Mouse (Mus musculus) embryonic facial prominence, embryonic 11.5 days (tissue): ENCODE results near the gene Tfam. TPM values are rescaled to one million over a fixed set of nuclear protein-coding genes. Genes with fewer than 3 reads are reported as not detected.

ENCODE experiments used
- ATAC-seq: fragments of 200-750 bp; cut with Nextera tagmentation; replicated peaks from 2 replicates; pipeline ENCODE4 v1.8.0; 2017; ENCODE audit warnings: low read depth; ENCODE audit not compliant: insufficient number of reproducible peaks, low FRiP score, low TSS enrichment
- DNase-seq: peaks from one replicate; pipeline ENCODE4 v3.0.0-alpha.2; 2015; ENCODE audit warnings: low spot score
- H3K27ac ChIP-seq: fragments of 300-500 bp; sonication (generic); replicated peaks from 2 replicates; pipeline ENCODE4 v1.5.1; 2014; ENCODE audit warnings: mild to moderate bottlenecking, low read depth, low read length, control low read depth
- H3K27me3 ChIP-seq: fragments of 300-500 bp; sonication (generic); 2 replicates; pipeline ENCODE4 v1.6.1; 2014; ENCODE audit warnings: mild to moderate bottlenecking, low read length, moderate library complexity, mixed read lengths; ENCODE audit not compliant: control insufficient read depth, insufficient read depth
- H3K36me3 ChIP-seq: fragments of 300-500 bp; sonication (generic); replicated peaks from 2 replicates; pipeline ENCODE4 v1.6.1; 2014; ENCODE audit warnings: low read depth, mild to moderate bottlenecking, low read length, moderate library complexity, mixed read lengths; ENCODE audit not compliant: control insufficient read depth, insufficient read depth
- H3K4me1 ChIP-seq: fragments of 300-500 bp; sonication (generic); 2 replicates; pipeline ENCODE4 v1.6.1; 2014; ENCODE audit warnings: low read length, mixed read lengths; ENCODE audit not compliant: control insufficient read depth, insufficient read depth
- H3K4me2 ChIP-seq: fragments of 300-500 bp; sonication (generic); 2 replicates; pipeline ENCODE4 v1.6.1; 2014; ENCODE audit warnings: low read depth, mild to moderate bottlenecking, control low read depth, low read length, moderate library complexity
- H3K4me3 ChIP-seq: fragments of 300-500 bp; sonication (generic); 2 replicates; pipeline ENCODE4 v1.5.1; 2014; ENCODE audit warnings: low read depth, low read length, control low read depth
- H3K9ac ChIP-seq: fragments of 300-500 bp; sonication (generic); replicated peaks from 2 replicates; pipeline ENCODE4 v1.6.1; 2014; ENCODE audit warnings: mild to moderate bottlenecking, control low read depth, low read length
- H3K9me3 ChIP-seq: fragments of 300-500 bp; sonication (generic); replicated peaks from 2 replicates; pipeline ENCODE4 v1.6.1; 2016; ENCODE audit warnings: mild to moderate bottlenecking, low read length, inconsistent platforms, mixed read lengths; ENCODE audit not compliant: control insufficient read depth
- WGBS: fragments of 180-500 bp; shearing (Covaris S2); extraction: QIAGEN DNeasy Blood & Tissue Kit; methylation state at CpG from one replicate; pipeline ENCODE4 v1.1.7; 2014; 5-methylcytosine and 5-hydroxymethylcytosine counted together
- polyA plus RNA-seq: library from polyadenylated mRNA; unstranded; fragments of >200 nt; fragmentation: Nextera tagmentation; extraction: Ambion mirVana; gene quantifications from 2 replicates; pipeline ENCODE4 v1.2.1, GENCODE M21; 2014

The Tfam gene
- polyA plus RNA-seq, 1 experiment from 2014 or later: 125 TPM

DNA sequence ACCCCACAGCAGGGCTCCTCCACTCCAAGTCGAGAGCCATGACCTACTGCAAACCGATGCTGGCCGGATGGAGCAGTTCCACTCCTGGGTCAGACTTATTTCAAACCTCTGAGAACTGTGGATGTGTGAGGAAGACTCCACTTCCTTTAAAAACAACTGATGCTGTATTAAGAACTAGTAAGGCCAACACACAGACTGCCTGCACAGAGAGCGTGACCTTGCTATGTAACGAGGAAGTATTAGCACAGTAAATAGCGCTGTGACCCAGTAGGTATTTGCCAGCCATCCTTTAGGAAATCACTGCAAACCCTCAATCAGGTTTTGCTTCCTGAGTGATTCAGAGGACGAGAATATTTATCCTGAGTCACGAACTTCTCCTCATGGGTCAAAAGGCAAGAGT, 23.6 kb upstream of the Tfam start:
- ATAC-seq (no peak), DNase-seq (no peak)
- H3K4me3 ChIP-seq: no peak overlapping the region
- H3K27ac ChIP-seq: no peak overlapping the region
- H3K4me2 ChIP-seq: no peak overlapping the region
- no peaks in the 10 kb centered on the region for H3K9me3 ChIP-seq
- H3K27me3 ChIP-seq: no peaks in the 10 kb centered on the region
- H3K9ac ChIP-seq: no peak overlapping the region
- WGBS: 88% methylated on average over 8 of the region's 8 CpGs
- H3K36me3 ChIP-seq: peaks cover 2% of the 10 kb centered on the region; the same call in 1 of the 2 replicates
- no peaks in the 10 kb centered on the region for H3K4me1 ChIP-seq

DNA sequence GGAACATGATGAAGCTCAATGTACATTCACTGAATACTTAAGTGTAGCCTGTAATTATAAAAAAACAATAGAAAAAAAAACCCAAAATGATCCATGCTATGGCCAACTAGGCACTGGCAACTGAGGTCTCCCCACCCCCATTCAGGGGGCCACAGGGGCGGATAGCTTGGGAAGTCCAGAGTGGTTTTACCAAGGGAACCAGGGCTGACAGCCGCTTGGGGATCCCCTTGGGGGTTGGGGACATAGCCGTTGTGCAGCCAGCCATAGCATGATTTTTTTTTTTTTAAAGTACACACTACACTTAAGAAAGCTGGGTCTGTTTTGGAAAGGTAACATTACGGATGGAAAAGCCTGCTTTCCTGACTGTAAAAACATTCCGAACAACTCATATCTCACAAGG, 20.9 kb upstream of the Tfam start:
- H3K4me1 ChIP-seq: no peaks in the 10 kb centered on the region
- DNase-seq (no peak), ATAC-seq (no peak)
- no peak overlapping the region for H3K4me3 ChIP-seq
- H3K9ac ChIP-seq: no peak overlapping the region
- WGBS: 73% methylated on average over 5 of the region's 5 CpGs
- H3K27ac ChIP-seq: no peak overlapping the region
- H3K27me3 ChIP-seq: no peaks in the 10 kb centered on the region
- H3K36me3 ChIP-seq: peaks cover 2% of the 10 kb centered on the region; the same call in 1 of the 2 replicates
- no peak overlapping the region for H3K4me2 ChIP-seq
- no peaks in the 10 kb centered on the region for H3K9me3 ChIP-seq

DNA sequence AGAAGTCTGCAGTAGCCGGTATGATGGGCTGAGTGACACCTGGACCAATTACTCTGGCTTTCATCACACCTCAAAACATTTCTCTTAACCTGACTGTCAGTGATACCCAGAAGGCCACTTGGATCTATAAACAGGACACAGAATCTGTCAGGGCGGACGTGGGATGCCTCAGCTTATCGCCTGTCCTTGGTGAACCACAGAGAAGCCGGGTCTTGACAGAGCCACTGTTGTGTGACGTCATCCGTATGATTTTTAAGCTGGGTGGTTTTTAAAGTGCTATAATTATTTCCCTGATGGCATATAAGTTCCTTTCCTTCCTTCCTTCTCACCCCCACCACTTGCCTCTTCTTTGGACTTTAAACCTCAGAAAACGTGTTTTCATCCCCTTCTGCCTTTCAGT, 20.4 kb upstream of the Tfam start:
- H3K36me3 ChIP-seq: peaks cover 2% of the 10 kb centered on the region; the same call in 1 of the 2 replicates
- H3K27ac ChIP-seq: no peak overlapping the region
- H3K9ac ChIP-seq: no peak overlapping the region
- H3K9me3 ChIP-seq: no peaks in the 10 kb centered on the region
- DNase-seq (no peak), ATAC-seq (no peak)
- 83% methylated on average over 8 of the region's 8 CpGs for WGBS
- no peak overlapping the region for H3K4me2 ChIP-seq
- no peaks in the 10 kb centered on the region for H3K4me1 ChIP-seq
- no peaks in the 10 kb centered on the region for H3K27me3 ChIP-seq
- H3K4me3 ChIP-seq: no peak overlapping the region

DNA sequence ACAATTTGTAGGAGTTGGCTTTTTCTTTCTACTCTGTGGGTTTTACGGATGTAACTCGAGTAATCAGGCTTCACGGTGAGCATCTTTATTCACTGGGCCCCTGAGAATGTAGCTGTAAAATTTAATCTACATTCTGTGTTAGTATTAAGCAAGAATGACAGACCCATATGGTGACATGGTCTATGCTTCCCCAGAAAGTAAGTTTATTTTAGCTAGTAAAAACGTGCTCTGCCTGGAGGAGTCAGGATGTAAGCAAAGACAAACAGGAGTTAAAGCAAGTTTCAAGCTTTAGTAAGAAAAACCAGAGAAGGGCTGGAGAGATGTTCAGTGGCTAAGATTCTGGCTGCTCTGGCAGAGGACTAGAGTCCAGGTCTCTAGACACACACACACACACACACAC, 15.1 kb upstream of the Tfam start:
- Histone ChIP-seq H3K9ac (no peak overlapping the region), H3K27ac (no peak overlapping the region), H3K4me2 (no peak overlapping the region), H3K27me3 (no peaks in the 10 kb centered on the region), H3K4me1 (no peaks in the 10 kb centered on the region), H3K4me3 (no peak overlapping the region), H3K9me3 (no peaks in the 10 kb centered on the region), H3K36me3 (no peaks in the 10 kb centered on the region)
- DNase-seq: no peak
- 72% methylated on average over 4 of the region's 4 CpGs for WGBS
- ATAC-seq: no peak

DNA sequence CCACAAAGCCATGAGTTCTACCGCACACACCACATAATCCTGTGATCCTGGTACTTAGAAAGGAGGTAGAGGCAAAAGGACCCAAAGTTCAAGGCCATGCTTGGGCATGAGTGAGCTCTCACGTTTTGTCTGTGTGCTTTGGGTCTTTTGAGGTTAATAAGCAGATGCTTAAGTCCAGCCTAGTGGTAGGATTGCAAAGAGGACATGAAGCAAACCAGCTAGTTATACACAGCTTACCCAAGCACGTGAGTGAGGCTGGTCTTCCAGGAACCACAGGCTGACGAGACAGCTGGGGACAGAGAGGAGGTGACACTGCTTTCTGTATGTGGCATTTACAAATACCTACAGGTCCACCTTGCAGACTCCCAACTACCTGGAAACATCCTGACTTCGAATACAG, 14.3 kb upstream of the Tfam start:
- DNase-seq (no peak), ATAC-seq (no peak)
- WGBS: 75% methylated on average over 5 of the region's 5 CpGs
- Histone ChIP-seq H3K9me3 (no peaks in the 10 kb centered on the region), H3K36me3 (no peaks in the 10 kb centered on the region), H3K27ac (no peak overlapping the region), H3K4me3 (no peak overlapping the region), H3K9ac (no peak overlapping the region), H3K4me2 (no peak overlapping the region), H3K27me3 (no peaks in the 10 kb centered on the region), H3K4me1 (no peaks in the 10 kb centered on the region)

DNA sequence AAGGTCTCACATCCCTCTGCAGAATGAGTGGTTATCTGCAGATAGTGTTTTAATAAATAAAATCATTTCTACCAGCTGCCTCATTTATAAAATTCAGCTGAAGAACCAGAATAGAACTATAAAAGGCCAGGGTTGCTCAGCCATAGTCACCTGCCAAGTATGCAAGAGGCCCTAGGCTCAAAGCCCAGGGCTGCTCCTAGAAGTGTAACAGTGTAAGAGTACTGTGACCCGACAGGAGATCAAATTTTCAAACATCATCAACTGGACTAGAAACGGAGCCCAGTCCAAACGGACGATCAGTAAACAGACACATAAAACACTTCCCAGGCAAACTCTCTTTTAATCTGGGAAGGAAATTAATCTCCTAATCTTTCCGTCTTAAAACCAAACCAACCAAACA, 13.8 kb upstream of the Tfam start:
- Histone ChIP-seq H3K9ac (no peak overlapping the region), H3K36me3 (no peaks in the 10 kb centered on the region), H3K4me2 (no peak overlapping the region), H3K27ac (no peak overlapping the region), H3K4me3 (no peak overlapping the region), H3K27me3 (no peaks in the 10 kb centered on the region), H3K4me1 (no peaks in the 10 kb centered on the region), H3K9me3 (no peaks in the 10 kb centered on the region)
- ATAC-seq (no peak), DNase-seq (no peak)
- 86% methylated on average over 5 of the region's 5 CpGs for WGBS

DNA sequence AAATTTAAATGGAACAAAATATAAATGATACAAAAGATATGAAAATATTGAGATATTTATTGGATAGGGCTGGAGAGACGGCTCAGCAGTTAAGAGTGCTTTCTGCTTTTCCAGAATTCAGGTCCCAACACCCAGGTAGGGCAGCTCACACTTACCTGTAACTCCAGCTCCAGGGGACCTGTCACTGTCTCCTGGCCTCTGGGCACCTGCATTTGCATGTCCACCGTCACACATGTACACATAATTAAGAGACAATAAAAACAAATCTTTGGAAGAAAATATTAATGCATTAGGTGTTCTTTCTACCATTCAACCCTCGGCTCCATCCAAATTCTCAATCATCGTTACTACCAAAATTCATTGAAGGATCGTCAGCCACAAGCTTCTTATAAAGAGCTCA, 13.2 kb upstream of the Tfam start:
- no peak overlapping the region for H3K27ac ChIP-seq
- no peak for ATAC-seq
- no peak overlapping the region for H3K4me2 ChIP-seq
- H3K27me3 ChIP-seq: no peaks in the 10 kb centered on the region
- no peak overlapping the region for H3K4me3 ChIP-seq
- H3K4me1 ChIP-seq: no peaks in the 10 kb centered on the region
- no peaks in the 10 kb centered on the region for H3K36me3 ChIP-seq
- WGBS: 90% methylated on average over 5 of the region's 5 CpGs
- no peak for DNase-seq
- no peaks in the 10 kb centered on the region for H3K9me3 ChIP-seq
- no peak overlapping the region for H3K9ac ChIP-seq

DNA sequence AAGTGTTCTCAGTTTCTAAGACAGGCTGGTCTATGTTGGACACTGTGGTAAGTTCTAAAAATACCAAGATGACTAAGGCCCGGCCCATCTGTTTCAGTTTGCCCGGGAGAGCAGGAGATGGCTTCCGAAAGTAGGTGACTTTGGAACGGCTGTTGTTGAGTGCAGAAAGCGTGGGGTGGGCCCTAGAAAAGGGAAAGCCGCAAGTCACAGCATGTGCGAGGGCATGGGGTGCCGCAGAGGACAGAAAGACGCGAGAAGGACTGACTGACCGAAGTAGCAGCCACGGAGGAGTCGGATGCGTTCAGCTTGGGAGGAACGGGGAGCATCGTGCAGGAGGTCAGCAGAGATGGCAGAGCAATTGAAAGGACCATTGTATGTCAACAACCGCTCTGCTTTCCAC, 12.4 kb upstream of the Tfam start:
- Histone ChIP-seq H3K4me1 (no peaks in the 10 kb centered on the region), H3K27me3 (no peaks in the 10 kb centered on the region), H3K9me3 (no peaks in the 10 kb centered on the region), H3K36me3 (no peaks in the 10 kb centered on the region), H3K27ac (no peak overlapping the region), H3K4me3 (no peak overlapping the region), H3K9ac (no peak overlapping the region), H3K4me2 (no peak overlapping the region)
- ATAC-seq (no peak), DNase-seq (no peak)
- 79% methylated on average over 17 of the region's 17 CpGs for WGBS
